Mouse (Mus musculus) bone marrow macrophage, adult 2 months (primary cell): ENCODE data around the gene Snapc3.

Experiments used
- CTCF ChIP-seq: IDR thresholded peaks from 2 replicates; pipeline ENCODE4 v1.5.1; 2012; ENCODE audit warnings: low read depth, mild to moderate bottlenecking, low read length, moderate library complexity
- POLR2A ChIP-seq: IDR thresholded peaks from 2 replicates; pipeline ENCODE4 v1.6.1; 2012; ENCODE audit warnings: mild to moderate bottlenecking, low read depth, low read length, borderline replicate concordance

- TF ChIP-seq CTCF (no peak), POLR2A (no peak)
Observed at GRCm38 (mm10) chr4:83417820-83418186, 279 bp downstream of the Snapc3 start.
